Mouse (Mus musculus): Measurements from ENCODE around the gene Fam149a. TPM values are rescaled to one million over a fixed set of nuclear protein-coding genes. Genes with fewer than 3 reads are reported as not detected.
A peak's percentile ranks its signal among the peaks of the same experiment; 100 is the strongest.
"Not testable (repeated sequence)": the region's sequence is repeated elsewhere in the genome, so short reads cannot be mapped to it uniquely, and the experiment has no call there.

Fam149a gene
- total RNA-seq, 2 experiments from 2014 or later: not detected

DNA sequence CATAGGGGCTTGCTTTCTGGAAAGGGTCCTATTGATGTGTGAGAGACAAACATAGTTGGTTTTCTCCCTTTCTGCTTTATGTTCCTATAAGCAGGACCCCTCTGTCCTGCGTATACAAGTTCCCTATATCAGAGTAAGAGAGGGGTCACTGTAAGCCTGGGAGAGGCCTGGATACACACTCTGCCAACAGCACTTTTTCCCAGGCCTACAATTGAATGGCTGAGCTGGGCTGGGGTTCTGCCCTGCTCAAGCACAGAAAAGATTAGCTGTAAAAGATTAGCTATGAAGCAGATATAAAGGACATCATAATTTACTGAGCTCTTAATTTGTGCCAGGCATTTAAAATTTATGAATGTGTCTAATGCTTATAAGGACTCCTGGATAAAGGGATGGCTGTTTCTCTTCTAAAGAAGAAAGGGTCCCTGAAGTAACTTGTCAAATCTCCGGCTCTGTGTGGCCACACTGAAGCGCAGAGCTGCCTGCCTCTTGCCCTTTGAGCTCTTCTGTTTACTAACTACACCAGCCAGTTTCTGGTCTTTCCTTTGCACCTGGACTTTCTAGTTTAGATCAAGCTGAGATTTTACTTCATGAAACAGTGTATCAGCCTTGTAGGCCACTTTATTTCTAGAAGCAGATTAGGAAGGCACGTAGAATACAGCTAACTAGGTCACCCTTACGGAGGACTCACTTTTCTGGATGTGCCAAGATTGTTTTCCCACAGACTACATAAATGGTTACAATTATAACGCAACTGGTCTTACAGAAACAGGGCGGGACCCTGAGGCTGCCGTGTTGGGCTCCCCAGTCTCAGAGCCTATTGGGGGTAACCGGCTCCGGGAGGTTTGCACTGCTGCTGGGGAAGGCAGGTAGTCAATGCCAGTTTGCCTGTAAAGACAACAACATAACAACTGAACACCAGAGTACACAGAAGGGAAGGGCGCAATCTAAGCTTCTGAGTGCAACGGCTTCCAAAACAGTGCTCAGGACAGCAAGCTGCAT is 40.2 kb downstream of the Fam149a start:
- ATAC-seq (replicated peaks; ENCODE audit: low FRiP score, low TSS enrichment, poor library complexity, severe bottlenecking): no peak

DNA sequence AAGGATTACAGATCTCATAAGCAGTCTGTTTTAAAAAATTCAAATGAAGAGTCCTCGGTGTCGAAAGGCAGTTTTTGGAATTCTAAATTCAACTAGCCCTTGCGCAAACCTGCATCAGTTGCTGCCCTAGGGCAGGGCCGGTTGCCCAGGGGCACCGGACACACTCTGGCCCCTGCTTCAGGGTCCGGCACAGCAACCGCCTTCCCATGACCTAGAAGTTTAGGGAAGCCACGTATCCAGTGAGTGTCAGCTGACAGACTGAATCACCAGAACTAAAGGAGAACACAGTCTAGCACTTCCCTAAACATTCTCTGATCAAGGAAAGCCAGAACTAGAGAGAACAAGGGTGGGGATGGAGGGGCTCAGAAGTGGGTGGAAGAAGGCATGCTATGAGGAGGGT is 48.6 kb downstream of the Fam149a start:
- ATAC-seq (replicated peaks; ENCODE audit: low FRiP score, low TSS enrichment, poor library complexity, severe bottlenecking): peak; percentile 31

DNA sequence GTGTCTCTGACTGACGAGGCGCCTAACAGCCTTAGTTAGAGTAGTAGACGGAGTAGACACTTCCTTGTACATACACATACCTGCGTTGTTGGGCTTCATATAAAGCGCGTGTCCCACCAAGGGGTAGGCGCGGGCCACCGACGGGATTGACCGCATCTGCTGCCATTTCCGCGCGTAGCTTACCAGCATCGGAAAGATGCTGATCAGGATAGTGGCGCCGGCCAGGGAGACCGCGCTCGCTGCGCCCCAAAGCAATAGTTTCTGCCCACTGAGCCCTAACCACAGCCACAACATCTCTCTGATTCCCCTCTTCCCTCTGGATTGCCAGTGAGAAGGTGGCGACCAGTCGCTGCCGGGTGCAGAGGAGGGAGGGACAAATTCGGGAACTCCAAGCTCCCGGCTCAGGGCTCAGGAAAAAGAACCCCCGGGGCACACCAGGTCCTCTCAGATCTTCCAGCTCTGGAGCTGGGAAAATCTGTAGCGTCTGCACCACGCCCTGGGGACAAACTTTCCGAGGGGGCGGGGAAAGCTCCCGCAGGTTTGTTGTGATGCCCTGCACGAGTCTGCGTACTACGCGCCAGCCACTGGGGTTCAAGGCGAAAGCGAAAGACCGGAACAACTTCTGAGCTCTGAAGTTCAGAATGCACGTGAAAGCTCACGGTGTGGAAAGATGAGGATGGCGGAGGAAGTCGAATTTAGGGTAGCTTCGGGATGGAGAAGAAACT is 49.2 kb downstream of the Fam149a start, which contains the start of gene Cyp4v3:
Cyp4v3 (minus strand) TSS at position 532 of the 725 bp plus-strand sequence.
- ATAC-seq (replicated peaks; ENCODE audit: low FRiP score, low TSS enrichment, poor library complexity, severe bottlenecking): peak; percentile 98

DNA sequence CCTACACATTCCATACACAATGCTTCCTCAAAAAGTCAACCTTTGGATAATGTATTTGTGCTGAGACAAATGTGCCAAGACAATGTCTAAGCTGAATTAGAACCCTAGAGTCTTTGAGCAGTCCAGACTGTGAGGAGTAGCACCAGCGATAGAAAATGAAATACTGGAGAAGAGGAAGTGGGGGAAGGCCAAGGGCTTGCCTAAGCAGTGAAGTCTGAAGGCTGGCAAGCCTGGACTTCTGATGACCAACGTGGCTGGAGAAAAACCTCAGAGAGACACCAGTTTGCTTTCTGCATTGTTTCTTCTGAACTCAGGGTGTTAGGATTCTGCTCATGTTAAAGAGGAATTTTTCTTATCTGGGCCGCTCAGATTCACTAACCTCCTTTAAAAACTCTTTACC is 51.2 kb downstream of the Fam149a start:
- no peak for ATAC-seq (replicated peaks; ENCODE audit: low FRiP score, low TSS enrichment, poor library complexity, severe bottlenecking)

DNA sequence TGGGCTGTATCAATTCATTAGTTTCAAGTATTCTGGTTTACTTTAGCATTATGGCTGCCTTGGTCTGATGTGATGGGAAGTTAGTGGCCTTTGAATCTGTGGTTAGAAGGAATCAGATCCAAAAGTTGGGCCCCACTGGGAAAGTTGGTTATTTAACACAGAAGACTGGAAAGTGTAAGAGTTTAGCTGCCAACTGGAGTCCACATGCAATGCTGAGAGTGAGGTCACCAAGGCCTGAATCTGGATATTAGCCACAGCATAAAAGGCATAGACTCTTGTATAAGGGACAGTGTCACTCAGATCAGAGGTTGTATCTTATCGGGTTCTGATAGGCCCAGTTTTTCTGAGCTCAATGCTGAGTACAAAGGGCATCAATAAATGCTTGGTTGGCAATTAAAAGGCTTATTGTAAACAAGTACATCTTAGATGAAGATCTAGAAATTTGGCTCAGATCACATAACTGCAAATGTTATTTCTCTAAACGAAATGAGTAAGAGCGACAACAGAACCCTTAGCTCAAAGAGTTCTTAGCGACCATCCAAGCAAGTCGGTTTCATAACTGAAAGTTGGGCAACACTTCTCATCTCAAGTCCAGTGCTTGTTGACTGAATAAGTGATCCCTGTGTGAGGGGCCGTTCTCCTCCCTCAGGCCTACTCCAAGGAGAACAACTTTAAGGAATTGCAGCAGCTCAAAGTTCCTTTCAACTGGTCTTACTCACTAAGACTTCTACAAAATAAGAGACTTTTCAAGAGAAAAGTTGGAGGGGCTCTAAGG is 52.7 kb downstream of the Fam149a start:
- no peak for ATAC-seq (replicated peaks; ENCODE audit: low FRiP score, low TSS enrichment, poor library complexity, severe bottlenecking)

DNA sequence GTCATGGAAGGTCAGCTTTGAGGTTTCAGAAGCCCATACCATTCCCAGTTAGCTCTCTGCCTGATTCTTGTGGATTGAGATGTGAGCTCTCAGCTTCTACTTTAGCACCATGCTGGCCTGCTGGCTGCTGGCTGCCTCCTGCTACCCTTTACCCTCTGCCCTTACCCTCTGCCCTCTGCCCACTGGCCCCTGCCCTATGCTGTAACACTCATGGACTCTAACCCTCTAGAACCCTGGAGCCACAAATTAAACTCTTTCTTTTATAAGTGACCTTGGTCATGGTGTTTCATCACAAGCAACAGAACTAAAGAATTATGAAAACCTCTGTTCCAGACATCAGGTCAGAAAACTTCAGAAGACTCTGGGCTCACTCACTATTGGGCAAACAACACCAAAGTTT is 55.0 kb downstream of the Fam149a start:
- ATAC-seq (replicated peaks; ENCODE audit: low FRiP score, low TSS enrichment, poor library complexity, severe bottlenecking): not testable (repeated sequence)

DNA sequence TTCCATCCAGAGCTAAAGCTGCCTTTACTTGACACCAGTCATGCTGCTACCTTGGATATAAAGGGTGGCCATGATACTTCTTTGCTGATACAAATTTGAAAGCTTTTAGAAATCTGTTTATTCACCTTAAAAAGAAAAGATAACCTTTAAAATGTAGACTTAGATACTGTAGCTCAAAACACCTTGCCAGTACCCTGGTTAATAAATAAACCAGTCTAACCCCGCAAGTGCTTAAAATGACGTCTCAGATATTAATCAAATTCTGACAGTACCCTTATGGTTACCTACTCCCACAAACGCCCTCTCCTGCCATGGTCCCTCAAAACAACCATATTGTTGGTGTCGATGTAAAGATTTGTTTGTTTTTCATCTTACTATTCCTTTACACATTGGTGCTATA is 57.9 kb downstream of the Fam149a start:
- no peak for ATAC-seq (replicated peaks; ENCODE audit: low FRiP score, low TSS enrichment, poor library complexity, severe bottlenecking)

DNA sequence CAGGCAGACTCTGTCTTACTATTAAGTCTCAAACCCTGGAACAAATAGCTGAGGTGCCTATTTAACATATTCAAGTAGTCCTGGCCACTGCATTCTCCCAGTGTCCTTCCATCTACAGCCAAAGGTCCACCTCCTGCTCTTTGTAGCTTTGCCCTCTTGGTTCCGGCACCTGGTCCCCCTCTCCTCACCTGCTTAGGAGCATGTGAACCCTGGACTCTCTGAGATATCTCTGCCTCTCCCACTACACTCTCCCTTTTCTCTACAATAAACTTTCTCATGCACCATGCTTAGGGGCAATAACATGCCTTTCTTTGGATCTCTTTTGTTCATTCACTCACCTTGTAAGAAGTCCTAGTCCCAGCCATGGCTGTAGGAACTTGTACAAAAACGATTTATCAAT is 60.7 kb downstream of the Fam149a start:
- ATAC-seq (replicated peaks; ENCODE audit: low FRiP score, low TSS enrichment, poor library complexity, severe bottlenecking): no peak

DNA sequence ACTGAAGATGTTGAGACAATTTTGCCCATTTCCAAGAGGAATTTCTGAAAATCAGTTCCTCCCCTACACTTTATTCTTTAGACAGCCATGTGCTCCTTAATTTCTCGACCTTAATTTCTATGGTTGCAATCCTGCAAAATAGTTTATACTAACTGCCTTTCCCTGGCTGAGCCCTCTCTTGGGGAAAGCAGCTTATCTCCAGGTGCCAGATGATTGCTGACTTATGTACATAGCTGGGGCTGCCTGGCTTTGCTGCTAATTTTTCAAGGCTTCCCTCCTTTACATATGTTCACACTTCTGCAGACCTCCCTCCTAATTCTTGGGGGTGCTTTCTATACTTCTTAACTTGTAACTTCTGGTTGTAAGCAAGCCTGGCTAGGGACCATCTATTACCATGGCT is 61.2 kb downstream of the Fam149a start:
- ATAC-seq (replicated peaks; ENCODE audit: low FRiP score, low TSS enrichment, poor library complexity, severe bottlenecking): no peak

DNA sequence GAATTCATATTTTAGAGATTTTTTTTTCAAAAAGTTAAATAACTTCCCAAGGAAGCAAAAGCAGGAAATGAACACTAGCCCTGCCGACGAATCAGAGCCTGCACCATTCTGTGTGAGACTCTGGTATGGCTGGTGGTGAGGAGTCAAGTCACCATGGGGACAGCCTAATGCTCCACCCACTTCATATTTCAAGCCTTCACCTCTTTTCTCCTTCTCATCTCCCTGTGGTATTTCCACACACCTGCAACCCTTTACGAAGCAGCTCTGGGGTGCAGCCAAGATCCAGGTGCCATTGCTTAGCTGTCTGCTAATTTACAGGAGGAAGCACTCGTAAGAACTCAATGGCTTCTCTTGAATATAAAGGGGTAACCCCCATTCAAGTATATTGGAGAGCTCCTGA is 71.1 kb downstream of the Fam149a start:
- no peak for ATAC-seq (replicated peaks; ENCODE audit: low FRiP score, low TSS enrichment, poor library complexity, severe bottlenecking)

DNA sequence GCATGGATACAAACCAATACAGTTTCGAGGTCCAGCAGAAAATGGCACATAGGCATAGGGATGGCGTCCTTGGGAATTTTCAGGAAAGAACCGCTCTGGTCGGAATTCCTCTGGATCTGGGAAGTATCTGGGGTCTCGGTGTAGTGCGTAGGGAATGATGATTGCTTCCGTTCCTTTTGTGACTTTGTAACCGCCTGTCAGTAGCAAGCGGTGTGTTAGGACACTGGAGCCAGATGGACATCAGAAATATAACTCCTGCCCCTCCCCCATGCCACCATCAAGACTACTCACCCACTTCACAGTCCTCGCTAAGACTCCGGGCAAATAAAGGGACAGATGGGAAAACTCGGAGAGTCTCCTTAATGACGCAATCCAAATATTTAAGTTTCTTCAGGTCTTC is 73.7 kb downstream of the Fam149a start, which contains the start of gene Gm45753:
Gm45753 (minus strand) TSS at position 101 of the 400 bp plus-strand sequence.
- ATAC-seq (replicated peaks; ENCODE audit: low FRiP score, low TSS enrichment, poor library complexity, severe bottlenecking): no peak

DNA sequence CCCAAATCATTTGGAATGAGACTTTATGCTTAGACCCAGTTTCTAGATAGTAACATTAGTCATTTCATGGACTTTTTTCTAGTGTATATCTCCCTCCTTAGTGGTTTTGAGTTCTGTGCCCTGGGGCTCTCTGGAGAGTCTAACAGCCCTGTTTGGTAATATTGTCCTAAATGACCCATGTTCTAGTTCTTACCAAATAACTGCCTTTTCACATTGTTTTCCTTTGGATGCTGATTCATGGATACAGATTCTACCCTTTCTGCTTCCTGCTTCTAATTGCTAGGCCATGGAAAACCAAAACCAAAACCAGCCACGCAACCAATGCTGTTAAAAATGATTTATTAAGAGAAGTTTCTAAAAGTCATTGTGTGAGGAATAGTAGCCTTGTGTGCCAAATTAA is 76.6 kb downstream of the Fam149a start:
- no peak for ATAC-seq (replicated peaks; ENCODE audit: low FRiP score, low TSS enrichment, poor library complexity, severe bottlenecking)

DNA sequence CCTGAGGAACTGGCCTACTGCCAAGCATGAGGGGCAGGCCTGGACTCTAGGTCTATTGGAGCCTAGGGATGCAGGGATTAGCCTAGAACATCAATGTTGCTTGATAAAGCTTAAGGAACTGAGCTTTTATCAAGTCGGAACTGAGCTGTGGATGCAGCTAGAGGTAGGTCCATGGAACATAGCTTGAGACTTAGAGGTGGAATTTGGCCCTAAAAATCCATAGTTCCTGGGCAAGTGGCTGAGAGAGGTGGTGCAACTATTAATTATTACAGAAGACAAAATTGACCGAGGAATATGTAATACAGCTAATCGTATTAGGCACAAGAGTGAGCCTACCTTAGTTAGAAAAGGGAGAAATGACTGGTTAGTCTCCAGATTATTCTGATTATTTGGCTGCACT is 77.7 kb downstream of the Fam149a start:
- ATAC-seq (replicated peaks; ENCODE audit: low FRiP score, low TSS enrichment, poor library complexity, severe bottlenecking): no peak

DNA sequence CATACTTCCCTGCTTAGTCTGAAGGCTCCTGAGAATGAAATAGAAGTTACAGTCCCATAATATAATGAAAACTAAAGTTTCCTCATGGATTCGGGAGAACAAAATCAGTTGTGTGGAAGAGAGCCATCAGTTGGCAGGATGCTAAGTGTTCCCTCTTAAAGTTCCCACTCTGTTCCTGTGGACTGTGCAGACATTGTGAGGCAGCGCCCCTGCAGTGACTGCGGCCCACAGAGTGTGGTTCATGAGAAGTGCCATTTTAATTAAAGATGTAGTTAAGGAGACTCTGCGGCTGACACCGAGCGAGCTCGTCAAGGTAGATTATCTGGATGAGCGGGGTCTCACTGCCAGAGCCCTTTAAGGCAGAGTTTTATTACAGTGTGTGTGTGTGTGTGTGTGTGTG is 79.7 kb downstream of the Fam149a start:
- ATAC-seq (replicated peaks; ENCODE audit: low FRiP score, low TSS enrichment, poor library complexity, severe bottlenecking): no peak

DNA sequence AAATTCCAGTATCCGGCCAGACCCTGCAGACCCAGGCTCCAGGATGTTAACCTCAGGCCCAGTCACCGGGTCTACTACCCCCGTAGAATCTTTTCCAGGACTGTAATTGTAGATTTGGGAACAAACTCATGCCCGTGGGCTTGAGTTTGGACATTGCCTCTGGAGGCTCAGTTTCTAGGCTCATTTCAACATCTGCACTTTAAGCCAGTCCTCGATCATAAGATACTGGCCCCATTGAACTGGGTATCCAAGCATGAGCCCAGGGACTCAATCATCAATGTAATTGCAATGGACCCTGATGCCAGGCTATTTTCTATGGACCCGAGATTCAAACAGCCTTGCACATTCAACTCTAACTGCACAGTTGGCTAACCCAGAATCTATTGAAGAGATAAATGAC is 86.8 kb downstream of the Fam149a start:
- no peak for ATAC-seq (replicated peaks; ENCODE audit: low FRiP score, low TSS enrichment, poor library complexity, severe bottlenecking)

DNA sequence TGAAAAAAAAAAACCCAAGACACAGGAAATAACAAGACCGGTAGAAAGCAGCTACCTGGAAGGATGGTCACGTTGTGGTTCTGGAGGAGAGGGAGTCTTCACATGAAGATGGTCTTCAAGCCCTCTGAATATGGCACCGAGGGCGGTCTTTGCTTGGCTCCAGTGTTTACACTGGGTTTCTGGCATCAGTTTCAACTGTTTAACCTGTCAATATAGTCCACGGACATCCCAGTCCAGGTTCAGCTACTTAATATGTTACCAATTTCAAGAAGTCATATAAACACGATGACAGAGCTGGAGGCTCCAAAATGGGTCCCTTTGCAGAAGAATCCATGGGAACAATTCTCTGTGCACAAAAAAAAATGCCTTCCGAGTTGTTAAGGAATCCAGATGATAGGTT is 87.4 kb downstream of the Fam149a start, which contains the start of gene Klkb1:
Klkb1 (minus strand) TSS at position 173 of the 400 bp plus-strand sequence.
- ATAC-seq (replicated peaks; ENCODE audit: low FRiP score, low TSS enrichment, poor library complexity, severe bottlenecking): no peak

DNA sequence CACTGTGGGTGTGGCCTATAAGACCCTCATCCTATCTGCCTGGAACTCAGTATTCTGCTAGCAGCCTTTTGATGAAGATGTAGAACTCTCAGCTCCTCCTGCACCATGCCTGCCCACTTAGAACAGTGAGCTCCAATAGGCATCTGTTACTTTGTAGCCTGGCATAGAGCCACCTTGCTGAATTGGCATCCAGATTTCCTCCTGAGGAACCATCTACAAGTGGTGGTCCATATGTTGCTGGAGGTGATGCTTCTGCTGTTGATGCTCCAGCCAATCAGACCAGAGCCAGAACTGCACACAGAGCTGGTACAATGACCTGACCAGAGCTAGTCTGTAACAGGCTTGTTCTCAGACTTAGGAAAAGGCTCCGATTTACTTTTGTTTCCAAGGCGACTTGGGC is 90.3 kb downstream of the Fam149a start:
- ATAC-seq (replicated peaks; ENCODE audit: low FRiP score, low TSS enrichment, poor library complexity, severe bottlenecking): no peak
